In genomic region chr7:89907950-89908349, GRCm38 (mm10) we compare ENCODE assay signal across 9 mouse cellular contexts. TPM values are rescaled to one million over a fixed set of nuclear protein-coding genes. Genes with fewer than 3 reads are reported as not detected.
A peak's percentile ranks its signal among the peaks of the same experiment; 100 is the strongest.
DNase-seq lines count a peak whose midpoint lies in the region; ATAC-seq and TF ChIP-seq lines count a peak whose summit lies in the region.
"Had no signal": no experiment of that assay in that cellular context is flagged by ENCODE, and none has a peak within 500 bp of the region (broad histone marks: within the 10 kb centered on the region; RNA-seq: fewer than 3 reads in every experiment).

No protein-coding gene starts in this region.

- no peaks in the 10 kb centered on the region for H3K4me1 ChIP-seq in cortical plate, adult 2 months (ENCODE audit: control insufficient read depth, insufficient read depth, low read length)
- H3K4me1 ChIP-seq in intestine, embryonic 16.5 days (ENCODE audit: control insufficient read depth, insufficient read depth, low read length): no peaks in the 10 kb centered on the region
- H3K4me1 ChIP-seq in midbrain, embryonic 15.5 days: peaks cover 10% of the 10 kb centered on the region

- intact Hi-C loops in gastrocnemius, adult 2 months (cut with DNase I): no loop called here
- intact Hi-C loops in left cerebral cortex, postnatal 4 days (cut with DNase I): no loop called here

- no peak overlapping the region for H3K27ac ChIP-seq in cortical plate, adult 2 months (ENCODE audit: insufficient read depth, low read length)
- H3K27ac ChIP-seq in gastrocnemius, adult 2 months: 0 out of 2 replicates have a peak overlapping the region, but pooled peaks have one; percentile 8
- H3K27ac ChIP-seq in intestine, embryonic 16.5 days (ENCODE audit: low read length): no peak overlapping the region
- no peak overlapping the region for H3K27ac ChIP-seq in midbrain, embryonic 15.5 days
- H3K27ac ChIP-seq: embryonic facial prominence, embryonic 12.5 days had no signal

- WGBS in intestine, embryonic 16.5 days: 27% methylated on average over 8 of the region's 8 CpGs
- 17% methylated on average over 8 of the region's 8 CpGs for WGBS in midbrain, embryonic 15.5 days

- no peaks in the 10 kb centered on the region for H3K9me3 ChIP-seq in intestine, embryonic 16.5 days (ENCODE audit: control insufficient read depth, low read length)
- no peaks in the 10 kb centered on the region for H3K9me3 ChIP-seq in midbrain, embryonic 15.5 days
- H3K9me3 ChIP-seq: embryonic facial prominence, embryonic 12.5 days had no signal

- TF ChIP-seq POLR2A in cortical plate, adult 2 months (IDR thresholded peaks at IDR 0.05; ENCODE audit: extremely low read depth, insufficient read depth, low read length): no peak

- TF ChIP-seq CTCF in cortical plate, adult 2 months (IDR thresholded peaks at IDR 0.05; ENCODE audit: extremely low read depth, insufficient read depth, low read length): peak; percentile 81
- peak; percentile 94 for TF ChIP-seq CTCF in gastrocnemius, adult 2 months (IDR thresholded peaks at IDR 0.05)

- no peaks in the 10 kb centered on the region for H3K27me3 ChIP-seq in intestine, embryonic 16.5 days (replicated peaks; ENCODE audit: control insufficient read depth, insufficient read depth, low read length)
- H3K27me3 ChIP-seq in midbrain, embryonic 15.5 days (replicated peaks): no peaks in the 10 kb centered on the region
- H3K27me3 ChIP-seq: embryonic facial prominence, embryonic 12.5 days had no signal

- no peak overlapping the region for H3K9ac ChIP-seq in intestine, embryonic 16.5 days (ENCODE audit: low read depth, low read length)
- H3K9ac ChIP-seq in midbrain, embryonic 15.5 days: no peak overlapping the region
- H3K9ac ChIP-seq: embryonic facial prominence, embryonic 12.5 days had no signal

- no peak overlapping the region for H3K4me2 ChIP-seq in intestine, embryonic 16.5 days (ENCODE audit: low read depth, low read length)
- H3K4me2 ChIP-seq in midbrain, embryonic 15.5 days: no peak overlapping the region

- DNase-seq in 416B (ENCODE audit: low read depth): peak; percentile 83
- DNase-seq in gastrocnemius, adult 2 months: peak; percentile 70
- peak; percentile 71 for DNase-seq in left cerebral cortex, postnatal 4 days
- peak; percentile 26 to 46 for DNase-seq in spleen, postnatal 36 days (ENCODE audit: low spot score in 2 of 2)

- H3K4me3 ChIP-seq in cortical plate, adult 2 months (ENCODE audit: insufficient read depth, low read length): no peak overlapping the region
- no peak overlapping the region for H3K4me3 ChIP-seq in gastrocnemius, adult 2 months
- H3K4me3 ChIP-seq in intestine, embryonic 16.5 days (ENCODE audit: low read length): no peak overlapping the region
- no peak overlapping the region for H3K4me3 ChIP-seq in midbrain, embryonic 15.5 days
- H3K4me3 ChIP-seq: embryonic facial prominence, embryonic 12.5 days had no signal

- ATAC-seq in activated CD4-positive, CD25-positive, alpha-beta regulatory T cell, adult 4 months: peak; percentile 52
- ATAC-seq in intestine, embryonic 16.5 days: peak; percentile 52; the same call in 1 of the 2 replicates
- peak; percentile 55; the same call in 1 of the 2 replicates for ATAC-seq in midbrain, embryonic 15.5 days (replicated peaks)

- no peaks in the 10 kb centered on the region for H3K36me3 ChIP-seq in intestine, embryonic 16.5 days (ENCODE audit: control insufficient read depth, insufficient read depth, low read length)
- H3K36me3 ChIP-seq in midbrain, embryonic 15.5 days (replicated peaks): no peaks in the 10 kb centered on the region
- H3K36me3 ChIP-seq: embryonic facial prominence, embryonic 12.5 days had no signal

RNA-seq across cellular contexts. Expression of gene Ccdc81, which starts 4.5 kb away (rescaled TPM):
- polyA plus RNA-seq in activated CD4-positive, CD25-positive, alpha-beta regulatory T cell, adult 4 months (2017; shearing (Covaris generic)): not detected
- 0.79 and 1.5 TPM in 2 replicates for polyA plus RNA-seq in cortical plate, adult 2 months (2012; rRNA removed)
- not detected for total RNA-seq in gastrocnemius, adult 2 months (2021)
- not detected in 2 replicates for polyA plus RNA-seq in intestine, embryonic 16.5 days (2015; fragmentation: Nextera tagmentation; extraction: Ambion mirVana)
- under 1 TPM; 0.40 to 0.56 TPM for total RNA-seq in left cerebral cortex, postnatal 4 days (2021)
- polyA plus RNA-seq in midbrain, embryonic 15.5 days (2015; fragmentation: Nextera tagmentation; extraction: Ambion mirVana): 1.1 TPM in 2 replicates

RNA-seq across cellular contexts. Expression of gene Hikeshi, which starts 33.1 kb away (rescaled TPM):
- polyA plus RNA-seq in activated CD4-positive, CD25-positive, alpha-beta regulatory T cell, adult 4 months (2017; shearing (Covaris generic)): 100 to 1,000 TPM in 1 of 2 experiments, 10 to 100 TPM in 1; 89.3 to 115 TPM
- polyA plus RNA-seq in cortical plate, adult 2 months (2012; rRNA removed): 71.8 and 72.9 TPM in 2 replicates
- total RNA-seq in gastrocnemius, adult 2 months (2021): 100 to 1,000 TPM; 123 to 126 TPM
- 121 and 134 TPM in 2 replicates for polyA plus RNA-seq in intestine, embryonic 16.5 days (2015; fragmentation: Nextera tagmentation; extraction: Ambion mirVana)
- total RNA-seq in left cerebral cortex, postnatal 4 days (2021): 100 to 1,000 TPM; 108 to 109 TPM
- polyA plus RNA-seq in midbrain, embryonic 15.5 days (2015; fragmentation: Nextera tagmentation; extraction: Ambion mirVana): 111 and 117 TPM in 2 replicates
